Mouse (Mus musculus) ovary, adult 18-20 months (tissue): ENCODE data around the gene Tmem50a.
"Not testable (repeated sequence)": the region's sequence is repeated elsewhere in the genome, so short reads cannot be mapped to it uniquely, and the experiment has no call there.

Source experiments
- DNase-seq: peaks from one replicate; pipeline ENCODE4 v3.0.0; 2022; ENCODE audit warnings: low spot score, mixed read lengths

Gene Tmem50a

GRCm38 (mm10) chr4:134923258-134924018, 8.6 kb upstream of the Tmem50a start, which contains the start of gene Rsrp1:
TSS of gene Rsrp1 (plus strand) at chr4:134923592.
- DNase-seq, result peak; percentile 97

GRCm38 (mm10) chr4:134922925-134923244, 8.1 kb upstream of the Tmem50a start:
- DNase-seq, result peak; percentile 67

- DNase-seq, result no peak
Observed at GRCm38 (mm10) chr4:134922111-134922924, 7.5 kb upstream of the Tmem50a start.

GRCm38 (mm10) chr4:134921703-134922102, 6.9 kb upstream of the Tmem50a start:
- no peak for DNase-seq

- DNase-seq, result no peak
Observed at GRCm38 (mm10) chr4:134920631-134921030, 5.8 kb upstream of the Tmem50a start.

GRCm38 (mm10) chr4:134919733-134920540, 5.1 kb upstream of the Tmem50a start:
- no peak for DNase-seq

- peak; percentile 59 for DNase-seq
Observed at GRCm38 (mm10) chr4:134918381-134918780, 3.6 kb upstream of the Tmem50a start.

- no peak for DNase-seq
Observed at GRCm38 (mm10) chr4:134917194-134917593, 2.4 kb upstream of the Tmem50a start.

GRCm38 (mm10) chr4:134915223-134916050, 613 bp upstream of the Tmem50a start:
- no peak for DNase-seq

- DNase-seq, result no peak
Observed at GRCm38 (mm10) chr4:134914122-134914863, 531 bp downstream of the Tmem50a start.

GRCm38 (mm10) chr4:134913413-134913812, 1.4 kb downstream of the Tmem50a start:
- DNase-seq, result no peak

GRCm38 (mm10) chr4:134911406-134911805, 3.4 kb downstream of the Tmem50a start:
- not testable (repeated sequence) for DNase-seq

GRCm38 (mm10) chr4:134903046-134903445, 11.8 kb downstream of the Tmem50a start:
- no peak for DNase-seq

GRCm38 (mm10) chr4:134901126-134901525, 13.7 kb downstream of the Tmem50a start:
- DNase-seq, result no peak

- DNase-seq, result no peak
Observed at GRCm38 (mm10) chr4:134897256-134897655, 17.6 kb downstream of the Tmem50a start.

- DNase-seq, result no peak
Observed at GRCm38 (mm10) chr4:134892096-134892495, 22.7 kb downstream of the Tmem50a start.

GRCm38 (mm10) chr4:134884364-134884763, 30.5 kb downstream of the Tmem50a start:
- DNase-seq, result no peak

GRCm38 (mm10) chr4:134883808-134884207, 31.0 kb downstream of the Tmem50a start:
- no peak for DNase-seq

GRCm38 (mm10) chr4:134883266-134883665, 31.6 kb downstream of the Tmem50a start:
- DNase-seq, result no peak

- DNase-seq, result no peak
Observed at GRCm38 (mm10) chr4:134880041-134880440, 34.8 kb downstream of the Tmem50a start.
